Mouse (Mus musculus) limb, embryonic 14.5 days (tissue): ENCODE data around the gene Khnyn. TPM values are rescaled to one million over a fixed set of nuclear protein-coding genes. Genes with fewer than 3 reads are reported as not detected.
A peak's percentile ranks its signal among the peaks of the same experiment; 100 is the strongest.

Source experiments
- ATAC-seq: fragments of 200-750 bp; cut with Nextera tagmentation; 2 replicates; pipeline ENCODE4 v1.8.0; 2017; ENCODE audit warnings: low read depth, moderate number of reproducible peaks, moderate TSS enrichment; ENCODE audit not compliant: low FRiP score
- DNase-seq: peaks from one replicate; pipeline ENCODE4 v3.0.0-alpha.2; 2015; ENCODE audit warnings: low spot score
- H3K27ac ChIP-seq: fragments of 300-500 bp; sonication (generic); replicated peaks from 2 replicates; pipeline ENCODE4 v1.5.1; 2014; ENCODE audit warnings: low read depth, mild to moderate bottlenecking, low read length, moderate library complexity, mixed read lengths
- H3K27me3 ChIP-seq: fragments of 300-500 bp; sonication (generic); 2 replicates; pipeline ENCODE4 v1.6.1; 2014; ENCODE audit warnings: low read length, mixed read lengths; ENCODE audit not compliant: control insufficient read depth, insufficient read depth
- H3K36me3 ChIP-seq: fragments of 300-500 bp; sonication (generic); 2 replicates; pipeline ENCODE4 v1.6.1; 2014; ENCODE audit warnings: mild to moderate bottlenecking, low read length, moderate library complexity, mixed read lengths; ENCODE audit not compliant: control insufficient read depth, insufficient read depth
- H3K4me1 ChIP-seq: fragments of 300-500 bp; sonication (generic); 2 replicates; pipeline ENCODE4 v1.6.1; 2014; ENCODE audit warnings: antibody characterized with exemption, low read length, mixed read lengths; ENCODE audit not compliant: control insufficient read depth, insufficient read depth
- H3K4me2 ChIP-seq: fragments of 300-500 bp; sonication (generic); replicated peaks from 2 replicates; pipeline ENCODE4 v1.6.1; 2014; ENCODE audit warnings: low read depth, mild to moderate bottlenecking, low read length, moderate library complexity; ENCODE audit not compliant: severe bottlenecking
- H3K4me3 ChIP-seq: fragments of 300-500 bp; sonication (generic); replicated peaks from 2 replicates; pipeline ENCODE4 v1.5.1; 2014; ENCODE audit warnings: low read length
- H3K9ac ChIP-seq: fragments of 300-500 bp; sonication (generic); 2 replicates; pipeline ENCODE4 v1.6.1; 2014; ENCODE audit warnings: mild to moderate bottlenecking, low read depth, low read length, moderate library complexity; ENCODE audit not compliant: severe bottlenecking
- H3K9me3 ChIP-seq: fragments of 300-500 bp; sonication (generic); 2 replicates; pipeline ENCODE4 v1.6.1; 2016; ENCODE audit warnings: low read length; ENCODE audit not compliant: control insufficient read depth
- POLR2A ChIP-seq: fragments of 200-500 bp; IDR thresholded peaks from 2 replicates; pipeline ENCODE4 v1.8.0; 2012; ENCODE audit warnings: inconsistent platforms, mild to moderate bottlenecking, moderate library complexity, borderline replicate concordance; ENCODE audit not compliant: insufficient read depth, insufficient read length; ENCODE audit errors: extremely low read depth
- WGBS: fragments of 180-500 bp; shearing (Covaris S2); extraction: QIAGEN DNeasy Blood & Tissue Kit; methylation state at CpG from one replicate; pipeline ENCODE4 v1.1.7; 2014; 5-methylcytosine and 5-hydroxymethylcytosine counted together
- polyA plus RNA-seq, 2 experiments: library from polyadenylated mRNA; depleted of rRNA in 1 of 2; stranded (reverse) in 1 of 2; unstranded in 1 of 2; fragments of >200 nt; fragmentation: Nextera tagmentation in 1 of 2; extraction: Ambion mirVana in 1 of 2; gene quantifications; 2 replicates each; pipeline versions ENCODE4 v1.2.1 to v1.2.3; 2012 to 2014

The Khnyn gene
- polyA plus RNA-seq, 2 experiments: 10.2 to 28.3 TPM

- Histone ChIP-seq H3K4me3 (no peak overlapping the region), H3K9me3 (no peaks in the 10 kb centered on the region), H3K27ac (no peak overlapping the region), H3K36me3 (peaks cover 51% of the 10 kb centered on the region), H3K9ac (peak overlapping the region; percentile 29; the same call in 1 of the 2 replicates), H3K27me3 (no peaks in the 10 kb centered on the region), H3K4me1 (peaks cover 8% of the 10 kb centered on the region), H3K4me2 (no peak overlapping the region)
- TF ChIP-seq POLR2A: no peak
- WGBS: 87% methylated on average over 8 of the region's 8 CpGs
- ATAC-seq: no peak
- DNase-seq: no peak
Measured at GRCm38 (mm10) chr14:55873242-55873713, 11.5 kb upstream of the Khnyn start.

- Histone ChIP-seq H3K27ac (no peak overlapping the region), H3K36me3 (peaks cover 44% of the 10 kb centered on the region), H3K9me3 (no peaks in the 10 kb centered on the region), H3K9ac (peak overlapping the region; percentile 29; the same call in 1 of the 2 replicates), H3K4me3 (no peak overlapping the region; the same call in 1 of the 2 replicates), H3K27me3 (no peaks in the 10 kb centered on the region), H3K4me2 (peak overlapping the region; percentile 9), H3K4me1 (peaks cover 11% of the 10 kb centered on the region)
- peak; percentile 67 for DNase-seq
- ATAC-seq: peak; percentile 31
- TF ChIP-seq POLR2A: no peak
- 14% methylated on average over 30 of the region's 30 CpGs for WGBS
Measured at GRCm38 (mm10) chr14:55873714-55874683, 10.7 kb upstream of the Khnyn start.

GRCm38 (mm10) chr14:55877469-55878315, 7.1 kb upstream of the Khnyn start:
- H3K27me3 ChIP-seq: no peaks in the 10 kb centered on the region
- H3K36me3 ChIP-seq: peaks cover 8% of the 10 kb centered on the region
- H3K4me2 ChIP-seq: peak overlapping the region; percentile 35
- no peaks in the 10 kb centered on the region for H3K9me3 ChIP-seq
- no peak for TF ChIP-seq POLR2A
- 4% methylated on average over 14 of the region's 14 CpGs for WGBS
- ATAC-seq (peak; percentile 24; the same call in 1 of the 2 replicates), DNase-seq (peak; percentile 53)
- no peak overlapping the region for H3K4me3 ChIP-seq
- H3K4me1 ChIP-seq: peaks cover 11% of the 10 kb centered on the region
- H3K27ac ChIP-seq: 0 out of 2 replicates have a peak overlapping the region, but pooled peaks have one; percentile 38
- H3K9ac ChIP-seq: peak overlapping the region; percentile 16; the same call in 1 of the 2 replicates

GRCm38 (mm10) chr14:55878316-55878940, 6.3 kb upstream of the Khnyn start:
- H3K9me3 ChIP-seq: no peaks in the 10 kb centered on the region
- WGBS: 7% methylated on average over 7 of the region's 7 CpGs
- H3K36me3 ChIP-seq: peaks cover under 1% of the 10 kb centered on the region; the same call in 1 of the 2 replicates
- no peak overlapping the region for H3K4me3 ChIP-seq
- H3K9ac ChIP-seq: no peak overlapping the region
- peaks cover 11% of the 10 kb centered on the region for H3K4me1 ChIP-seq
- no peaks in the 10 kb centered on the region for H3K27me3 ChIP-seq
- DNase-seq: no peak
- H3K4me2 ChIP-seq: peak overlapping the region; percentile 35; the same call in 1 of the 2 replicates
- H3K27ac ChIP-seq: no peak overlapping the region
- 0 out of 2 replicates have a peak, but pooled peaks have one; percentile 27 for ATAC-seq
- no peak for TF ChIP-seq POLR2A
